Mouse (Mus musculus) heart, adult 2 months (tissue): Measurements from ENCODE around the gene Itgb6.

Source experiments
- CTCF ChIP-seq: fragments of 200-600 bp; IDR thresholded peaks from 2 replicates; pipeline ENCODE4 v1.8.1; 2022; ENCODE audit warnings: antibody characterized with exemption, mild to moderate bottlenecking, moderate library complexity
- EP300 ChIP-seq: fragments of 200-500 bp; IDR thresholded peaks from 2 replicates; pipeline ENCODE4 v1.6.1; 2011; ENCODE audit warnings: low read depth, low read length, control low read depth; ENCODE audit not compliant: insufficient read depth
- POLR2A ChIP-seq: fragments of 200-500 bp; IDR thresholded peaks from 2 replicates; pipeline ENCODE4 v1.6.1; 2011; ENCODE audit warnings: mild to moderate bottlenecking, low read depth, low read length, control low read depth; ENCODE audit not compliant: insufficient read depth

GRCm38 (mm10) chr2:60671215-60671614, 51.2 kb downstream of the Itgb6 start:
- TF ChIP-seq CTCF (no peak), POLR2A (no peak), EP300 (no peak)
